Mouse (Mus musculus): ENCODE results near the gene Rhbdf2.

DNA sequence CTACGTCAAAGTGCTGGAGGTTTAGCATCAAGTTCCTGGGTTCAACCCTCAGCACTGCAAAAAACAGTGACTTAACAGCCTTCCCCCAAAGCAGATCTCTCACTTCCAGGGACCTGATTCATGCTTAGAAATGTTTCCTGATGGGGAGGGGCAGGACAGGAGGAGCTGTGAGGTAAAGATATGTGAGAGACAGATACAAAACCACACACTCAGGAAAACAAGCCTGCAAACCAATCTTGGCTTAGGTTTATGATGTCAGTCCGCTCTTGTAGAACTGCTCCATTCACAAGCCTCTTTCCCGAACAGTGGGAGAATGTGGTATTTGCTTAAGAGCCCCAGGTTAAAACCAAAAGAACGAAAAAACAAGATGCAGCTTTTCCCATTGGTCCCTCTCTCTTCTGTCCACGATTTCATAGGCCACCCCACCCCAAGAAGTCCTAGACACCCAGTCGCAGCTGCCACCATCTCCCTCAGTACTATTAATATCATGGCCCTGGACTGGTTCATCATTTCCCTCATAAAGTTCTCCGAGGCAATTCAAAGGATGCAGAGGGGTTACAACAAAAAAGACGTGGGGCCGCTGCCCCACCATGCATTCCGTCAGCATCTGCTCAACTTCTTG lies 46.7 kb downstream of the Rhbdf2 start:
- no peak for TF ChIP-seq CTCF (conservative IDR thresholded peaks at IDR 0.05; ENCODE audit: low read length)
- no peak for TF ChIP-seq NANOG (IDR thresholded peaks at IDR 0.05; ENCODE audit: borderline replicate concordance, low read length)
- no peak for TF ChIP-seq POU5F1 (IDR thresholded peaks at IDR 0.05; ENCODE audit: borderline replicate concordance, low read length)
